Mouse (Mus musculus) left cerebral cortex, postnatal 4 days (tissue): ENCODE results near the gene Ptprd. TPM values are rescaled to one million over a fixed set of nuclear protein-coding genes. Genes with fewer than 3 reads are reported as not detected.
"Not testable (repeated sequence)": the region's sequence is repeated elsewhere in the genome, so short reads cannot be mapped to it uniquely, and the experiment has no call there.

Experiments used
- DNase-seq: peaks from one replicate; pipeline ENCODE4 v3.0.0-alpha.2; 2022
- intact Hi-C: fragments of 180-260 bp; cut with DNase I; formaldehyde crosslinking; loops from one replicate; pipeline ENCODE4 v1.15.1; 2025
- total RNA-seq, 2 experiments: library from RNA; stranded (reverse); gene quantifications; 2 replicates each; pipeline ENCODE4 v1.2.3; 2021

The Ptprd gene
- total RNA-seq, 2 experiments from 2014 or later, result 386 to 447 TPM

DNA sequence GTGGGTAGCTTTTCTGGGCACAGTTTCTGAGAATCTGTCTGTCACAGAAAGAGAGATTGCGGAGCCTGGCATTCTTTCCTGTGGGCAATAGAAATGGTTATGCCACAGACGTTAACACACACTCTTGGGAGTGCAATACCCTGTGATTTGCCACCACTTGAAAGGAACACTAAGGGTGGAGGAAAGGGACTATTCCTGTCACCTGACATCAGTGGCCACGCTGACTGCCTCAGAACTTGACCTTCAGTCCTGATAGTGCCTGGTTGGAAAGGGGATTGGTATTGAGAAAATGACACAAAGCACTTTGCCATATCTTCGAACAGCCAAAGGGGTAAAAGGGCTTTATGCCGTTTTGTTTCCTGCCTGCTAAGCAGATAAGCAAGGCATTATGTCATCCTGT lies 1750.4 kb downstream of the Ptprd start:
- DNase-seq, result no peak
- intact Hi-C loops, result no loop called here

DNA sequence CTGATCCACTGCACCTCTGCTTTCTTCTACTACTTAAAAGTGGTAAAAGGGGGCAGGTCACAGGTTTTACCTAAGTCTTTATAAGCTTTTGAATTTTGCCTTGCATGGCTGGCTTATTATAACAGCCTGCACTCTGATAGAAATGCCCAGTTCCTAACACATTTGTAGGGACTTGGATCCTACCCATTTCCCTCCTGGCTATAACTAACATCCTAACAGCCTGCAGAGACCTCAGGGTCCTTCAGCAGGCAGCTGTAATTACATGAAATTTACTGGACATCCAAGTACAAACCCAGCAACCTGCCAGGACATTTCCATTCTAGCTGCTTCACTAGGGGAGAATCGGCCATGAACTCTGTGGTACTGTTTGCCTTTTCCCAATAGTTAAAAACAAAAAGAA lies 1751.2 kb downstream of the Ptprd start:
- DNase-seq, result no peak
- intact Hi-C loops, result no loop called here

- DNase-seq, result no peak
- intact Hi-C loops, result no loop called here
Measured at GRCm38 (mm10) chr4:76459621-76460020, 1752.1 kb downstream of the Ptprd start.

DNA sequence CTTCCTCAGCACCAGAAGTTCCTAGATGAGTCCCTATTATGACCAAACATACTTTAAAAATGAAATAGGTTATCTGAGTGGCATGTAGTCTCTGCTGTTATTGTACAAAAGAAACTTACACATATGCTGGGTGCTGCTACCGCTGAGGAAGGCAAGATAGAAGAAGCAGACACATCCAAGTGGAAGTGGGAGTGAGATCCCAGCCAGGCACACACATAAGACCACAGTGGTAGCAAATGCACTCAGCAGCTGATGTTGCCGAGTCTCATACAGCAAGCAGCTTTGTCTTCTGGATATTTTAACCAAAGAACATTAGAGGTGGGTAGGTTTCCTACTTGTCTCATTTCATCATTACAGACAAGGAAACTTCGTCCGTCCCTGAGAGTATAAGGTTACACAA lies 1759.5 kb downstream of the Ptprd start:
- DNase-seq, result no peak
- intact Hi-C loops, result no loop called here

DNA sequence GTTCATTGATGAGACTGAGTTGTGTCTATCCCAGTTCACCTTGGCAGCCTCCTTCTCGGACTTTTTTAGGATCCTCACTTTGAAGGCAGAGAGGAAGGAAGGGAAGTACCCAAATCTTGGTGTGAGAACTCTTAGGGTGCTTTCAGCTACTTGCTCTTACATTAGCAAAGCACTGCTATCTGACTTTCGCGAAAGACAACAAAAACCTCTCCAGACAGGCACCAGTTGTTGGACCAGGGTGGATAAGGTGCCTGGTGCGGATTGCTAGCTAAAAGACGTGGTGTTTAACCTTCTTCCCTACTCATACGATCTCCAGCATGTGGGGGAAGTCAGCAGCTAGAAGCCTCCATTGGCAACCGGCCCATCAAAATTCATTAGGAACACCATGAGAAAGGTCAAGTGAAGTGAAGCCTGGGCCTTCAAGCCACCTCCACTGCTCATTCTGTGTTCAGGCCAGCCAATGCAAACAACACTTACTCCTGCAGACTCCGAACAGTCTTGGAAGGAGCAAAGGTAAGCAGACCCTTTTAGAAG lies 1760.7 kb downstream of the Ptprd start:
- intact Hi-C loops, result no loop called here
- no peak for DNase-seq

DNA sequence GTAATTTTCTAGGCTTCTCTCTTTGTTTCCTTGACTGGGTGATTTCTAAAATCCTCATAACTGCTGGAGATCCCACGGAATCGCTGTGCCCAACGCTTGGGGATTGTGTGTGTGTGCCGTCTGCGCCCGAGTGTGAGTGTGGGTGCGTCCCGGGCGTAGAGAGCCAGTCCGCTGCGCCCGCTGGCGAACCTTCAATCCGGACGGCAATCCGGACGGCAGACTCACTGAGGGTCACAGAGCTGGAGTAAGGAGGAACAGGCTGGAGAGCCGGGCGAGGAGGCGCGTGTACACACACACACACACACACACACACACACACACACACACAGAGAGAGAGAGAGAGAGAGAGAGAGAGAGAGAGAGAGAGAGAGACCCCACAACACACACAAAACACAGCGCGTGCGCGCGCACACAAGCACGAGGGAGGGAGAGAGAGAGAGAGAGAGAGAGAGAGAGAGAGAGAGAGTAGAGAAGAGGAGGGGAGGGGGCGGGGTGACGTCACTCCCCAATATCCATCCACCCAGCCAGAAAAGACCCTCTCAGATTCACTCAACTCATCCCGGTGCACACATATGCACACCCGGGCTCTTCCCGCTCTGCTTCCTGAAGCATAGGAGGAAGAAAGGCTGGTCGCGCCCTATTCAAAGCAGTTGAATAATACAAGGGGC lies 1761.3 kb downstream of the Ptprd start:
- intact Hi-C loops, result no loop called here
- DNase-seq, result peak; percentile 81

DNA sequence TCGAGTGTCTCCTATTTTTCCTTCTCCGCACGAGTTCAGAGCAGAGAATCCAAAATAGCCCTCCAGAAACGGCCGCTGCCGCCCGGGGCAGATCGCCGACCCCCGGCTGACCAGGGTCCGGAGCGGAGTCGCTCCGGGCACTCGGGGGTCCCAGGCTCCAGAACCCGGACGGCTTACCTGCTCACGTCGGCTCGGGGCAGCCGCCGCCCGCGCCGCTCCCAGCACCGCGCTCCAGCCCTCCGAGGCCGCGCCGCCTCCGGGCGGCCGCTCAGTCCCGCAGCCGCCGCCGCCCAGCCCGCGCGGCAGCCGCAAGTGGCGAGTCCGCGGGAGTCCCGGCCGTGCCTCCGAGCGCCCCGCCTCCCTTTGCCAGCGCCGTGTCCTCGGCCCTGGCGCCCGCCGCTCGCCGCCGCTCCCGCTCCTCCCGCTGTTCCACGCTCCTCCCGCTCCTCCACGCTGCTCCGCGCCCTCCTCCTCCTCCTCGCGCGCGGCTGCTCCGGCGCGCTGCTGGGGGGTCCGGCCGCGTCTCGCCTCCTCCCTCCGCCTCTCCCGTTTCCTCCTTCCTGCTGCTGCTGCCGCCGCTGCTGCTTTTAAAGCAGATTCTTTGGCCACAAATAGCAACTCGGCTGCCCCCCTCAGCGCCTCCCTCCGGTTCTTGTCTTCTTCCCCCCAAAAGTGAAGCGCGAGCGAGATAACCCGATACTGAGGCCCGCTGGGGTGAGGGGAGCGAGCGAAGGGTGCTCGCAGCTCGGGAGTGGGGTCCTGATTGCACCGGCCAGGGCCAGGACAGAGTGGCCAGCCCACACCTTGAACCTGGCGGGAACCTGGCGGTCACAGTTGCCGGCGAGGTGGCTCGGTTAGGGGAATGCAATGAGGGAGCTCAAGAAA lies 1762.1 kb downstream of the Ptprd start:
- peak; percentile 81 for DNase-seq
- intact Hi-C loops, result loop anchor here (10.0 kb wide), 1 partner anchor 155 kb away; no protein-coding TSS in a partner anchor

DNA sequence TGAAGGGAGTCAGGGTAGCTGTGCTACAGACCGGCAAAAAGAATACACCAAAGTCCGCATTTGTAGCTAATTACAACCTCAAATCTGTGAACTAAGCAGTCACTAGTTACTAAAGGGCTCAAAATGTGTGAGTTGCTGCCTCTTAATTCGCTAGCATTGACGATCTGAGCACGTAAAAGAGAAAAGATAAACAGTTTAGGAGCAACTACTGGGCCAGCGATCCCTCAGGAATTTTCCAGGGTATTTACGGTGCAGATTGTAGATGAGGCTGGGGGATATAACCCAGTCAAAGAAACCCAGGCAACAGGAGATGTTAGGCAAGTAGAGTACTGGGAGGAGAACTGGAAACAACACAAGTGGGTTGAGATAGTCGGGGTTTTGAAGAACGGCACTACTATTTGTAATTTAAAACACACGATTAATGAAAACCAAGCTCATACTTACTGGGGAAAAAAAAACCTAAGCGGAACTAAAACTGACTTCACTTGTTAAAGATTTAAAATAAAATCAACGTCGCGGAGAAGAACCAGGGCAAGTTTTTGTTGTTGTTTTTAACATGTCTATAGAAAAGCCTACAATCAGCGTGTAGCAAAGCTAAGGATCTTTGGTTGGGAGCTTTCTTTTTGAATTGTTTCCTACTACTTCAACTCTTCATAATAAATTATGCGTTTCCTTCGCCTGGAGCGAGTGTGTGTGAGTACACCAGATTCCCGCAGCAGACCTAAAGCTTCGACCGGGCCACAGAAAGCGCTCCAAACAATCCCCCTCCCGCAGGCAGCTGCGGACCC lies 1762.9 kb downstream of the Ptprd start:
- no peak for DNase-seq
- intact Hi-C loops, result loop anchor here (10.0 kb wide), 1 partner anchor 154 kb away; no protein-coding TSS in a partner anchor

GRCm38 (mm10) chr4:76447396-76447795 lies 1764.4 kb downstream of the Ptprd start:
- DNase-seq, result no peak
- intact Hi-C loops, result loop anchor here (10.0 kb wide), 1 partner anchor 153 kb away; no protein-coding TSS in a partner anchor

GRCm38 (mm10) chr4:76444778-76445177 lies 1767.0 kb downstream of the Ptprd start:
- intact Hi-C loops, result loop anchor here (10.0 kb wide), 1 partner anchor 150 kb away; no protein-coding TSS in a partner anchor
- no peak for DNase-seq

DNA sequence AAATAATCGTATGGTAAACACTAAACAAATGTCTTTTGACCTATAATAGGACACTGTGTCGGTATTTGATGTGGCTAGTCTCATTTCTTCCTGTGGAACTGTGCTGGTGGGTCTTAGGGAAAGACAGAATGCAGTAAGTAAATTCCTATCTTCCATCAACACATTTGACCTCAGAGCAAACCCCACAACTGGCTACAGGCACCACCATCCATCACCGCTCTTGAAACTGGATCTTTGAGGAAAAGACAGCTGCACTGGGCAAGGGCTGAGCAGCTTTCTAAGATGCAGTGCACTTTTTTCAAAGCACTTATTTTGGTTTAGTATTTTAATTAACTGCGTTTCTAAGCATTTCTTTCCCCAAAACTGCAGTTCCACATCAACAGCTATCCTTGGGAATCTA lies 1768.2 kb downstream of the Ptprd start:
- intact Hi-C loops, result loop anchor here (10.0 kb wide), 1 partner anchor 149 kb away; no protein-coding TSS in a partner anchor

GRCm38 (mm10) chr4:76440791-76441364 lies 1770.9 kb downstream of the Ptprd start:
- intact Hi-C loops, result loop anchor here (10.0 kb wide), 1 partner anchor 146 kb away; no protein-coding TSS in a partner anchor
- DNase-seq, result peak; percentile 63

More for the DNA sequence above, 1768.2 kb downstream of the Ptprd start:
- DNase-seq, result no peak

DNA sequence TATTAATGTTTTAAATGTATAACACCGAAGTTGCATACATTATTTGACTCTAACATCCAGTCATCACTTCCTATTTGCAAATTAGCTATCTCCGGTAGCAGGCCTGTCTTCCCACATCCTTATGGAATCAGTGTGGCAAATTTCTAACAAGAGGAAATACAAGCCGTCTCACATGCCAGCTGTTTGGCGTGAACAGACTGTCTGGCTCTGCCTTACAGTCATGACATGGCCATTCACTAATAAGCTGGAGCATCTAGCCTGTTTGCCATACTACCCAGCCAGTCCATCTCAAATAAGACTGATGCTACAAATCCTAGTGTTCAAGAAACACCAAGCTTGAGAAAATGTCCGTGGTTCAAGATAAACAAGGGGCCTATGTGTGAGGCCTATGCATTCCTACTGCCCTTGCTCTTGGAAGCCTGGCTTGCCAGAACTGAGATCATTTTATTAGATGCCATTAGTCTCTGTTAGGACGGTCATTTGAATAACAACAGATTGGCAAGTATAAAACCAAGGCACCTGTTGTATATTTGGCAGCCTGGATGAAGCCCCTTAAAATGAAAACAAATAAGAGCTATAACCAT lies 1773.2 kb downstream of the Ptprd start:
- DNase-seq, result no peak
- intact Hi-C loops, result no loop called here

GRCm38 (mm10) chr4:76438068-76438467 lies 1773.7 kb downstream of the Ptprd start:
- intact Hi-C loops, result no loop called here
- no peak for DNase-seq

- DNase-seq, result no peak
Measured at GRCm38 (mm10) chr4:76435920-76436319, 1775.8 kb downstream of the Ptprd start.

DNA sequence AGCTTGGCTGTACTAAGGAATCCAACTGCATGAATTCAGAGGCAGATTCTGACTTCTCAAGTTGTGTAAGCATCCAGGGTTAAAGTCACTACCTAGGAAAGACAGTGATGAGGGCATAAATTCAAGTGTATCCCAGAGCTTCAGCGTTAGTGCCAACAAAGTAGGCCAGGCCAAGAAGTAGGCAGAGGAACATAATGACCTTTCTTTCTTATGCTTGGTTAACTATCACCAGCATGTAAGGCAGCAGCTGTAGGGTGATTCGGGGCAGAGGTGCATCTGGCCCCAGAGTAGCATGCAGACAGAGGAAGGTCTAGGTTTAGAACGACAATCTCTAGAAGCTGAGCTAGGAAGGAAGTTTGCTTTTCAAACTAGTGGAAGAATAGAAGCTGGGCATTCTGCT lies 1782.0 kb downstream of the Ptprd start:
- no peak for DNase-seq
- intact Hi-C loops, result no loop called here

More at GRCm38 (mm10) chr4:76435920-76436319, 1775.8 kb downstream of the Ptprd start:
- intact Hi-C loops, result no loop called here

DNA sequence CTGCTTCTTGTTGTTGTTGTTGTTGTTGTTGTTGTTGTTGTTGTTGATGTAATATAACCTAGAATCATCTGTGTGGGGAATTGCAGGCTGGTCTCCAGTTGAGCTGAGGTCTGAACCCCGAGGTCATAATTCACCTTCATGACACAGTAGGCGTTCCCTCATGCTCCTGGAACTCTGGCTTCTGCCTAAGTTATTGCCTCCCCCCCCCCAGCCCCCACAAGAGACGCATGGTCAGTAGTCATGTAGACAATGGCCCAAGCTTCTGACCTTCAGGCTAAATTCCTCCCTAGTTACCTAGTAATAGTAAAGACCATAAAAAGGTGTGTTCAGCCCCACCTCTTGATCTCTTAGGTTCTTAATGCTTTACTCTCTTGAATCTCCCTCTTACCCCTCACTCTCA lies 1784.7 kb downstream of the Ptprd start:
- intact Hi-C loops, DNase-seq: not testable (repeated sequence)

GRCm38 (mm10) chr4:76425230-76425575 lies 1786.6 kb downstream of the Ptprd start:
- no peak for DNase-seq
- intact Hi-C loops, result no loop called here

GRCm38 (mm10) chr4:76424324-76425229 lies 1787.2 kb downstream of the Ptprd start:
- intact Hi-C loops, result no loop called here
- DNase-seq, result no peak
